Mouse (Mus musculus): ENCODE results near the gene Flvcr1.

DNA sequence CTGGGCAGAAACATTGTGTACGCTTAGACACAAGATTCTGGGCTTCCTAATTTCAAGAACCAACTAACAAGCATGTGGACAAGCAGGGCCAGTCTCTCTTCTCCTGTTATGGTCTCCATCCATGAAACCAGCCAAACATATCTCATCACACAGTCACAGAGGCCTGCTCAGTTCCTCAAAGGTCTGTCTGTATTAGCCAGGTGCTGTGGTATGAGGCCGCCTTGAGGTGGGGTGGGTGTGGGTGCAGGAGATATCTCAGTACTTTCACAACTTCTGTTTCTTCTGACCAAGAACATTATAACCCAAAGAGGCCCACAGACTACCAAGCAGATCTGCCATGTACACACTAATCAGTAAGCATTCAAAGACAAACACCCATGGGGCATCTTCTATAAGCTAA, 19.3 kb upstream of the Flvcr1 start:
- no peak for TF ChIP-seq CTCF (IDR thresholded peaks at IDR 0.05; ENCODE audit: low read depth)
- TF ChIP-seq EP300 (IDR thresholded peaks at IDR 0.05; ENCODE audit: low read depth) = no peak

Data from liver, postnatal 0 days (tissue).